Mouse (Mus musculus): ENCODE measurements at regions not wholly inside any gene's neighbourhood (a gene's known extent, or its start where the extent isn't known, plus 50 kb on each side); places are given as distances from the start of the nearest gene placed in this dataset.

- no peak for TF ChIP-seq CTCF (IDR thresholded peaks at IDR 0.05; ENCODE audit: extremely low read depth, insufficient read depth, low read length)
- no peak for TF ChIP-seq POLR2A (IDR thresholded peaks at IDR 0.05; ENCODE audit: extremely low read depth, insufficient read depth, low read length)
These were observed 343.9 kb upstream of the Mef2c start for GRCm38 (mm10) chr13:83159969-83160368.

Data from cortical plate, adult 2 months (tissue).